Mouse (Mus musculus) testis, adult 10 weeks (tissue): Measurements from ENCODE around the gene B3gnt4. TPM values are rescaled to one million over a fixed set of nuclear protein-coding genes. Genes with fewer than 3 reads are reported as not detected.

Source experiments
- polyA plus RNA-seq: library from polyadenylated mRNA; stranded (reverse); fragments of 350-450 nt; fragmentation: Illumina TruSeq; extraction: RNeasy Lipid Tissue Mini Kit (QIAGEN cat#74804); gene quantifications from one replicate; pipeline ENCODE4 v1.2.3, GENCODE M21; 2014; ENCODE audit warnings: low read depth, low replicate concordance

B3gnt4 gene
- polyA plus RNA-seq = 0.73 TPM

DNA sequence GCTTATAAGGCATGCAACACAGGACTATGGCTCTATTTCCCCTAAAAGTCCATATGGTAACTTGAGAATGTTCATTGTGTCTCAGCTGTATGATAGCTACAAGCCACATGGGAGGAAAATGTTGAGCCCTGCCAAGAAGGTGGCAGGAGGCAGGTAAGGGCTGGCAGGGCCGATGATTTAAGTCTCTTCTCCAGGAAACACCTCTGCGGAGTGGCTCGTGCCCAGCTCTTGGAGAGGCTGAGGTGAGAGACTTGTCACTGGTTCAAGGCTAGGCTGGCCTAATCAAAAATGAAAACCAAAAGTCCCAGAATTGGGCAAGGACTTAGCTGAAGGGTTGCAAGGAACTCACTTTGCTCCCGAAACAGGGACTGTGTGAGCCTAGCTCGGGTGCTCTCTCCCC is at the start of gene B3gnt4:
TSS of gene B3gnt4 (plus strand) at position 301 of the 400 bp plus-strand sequence.

DNA sequence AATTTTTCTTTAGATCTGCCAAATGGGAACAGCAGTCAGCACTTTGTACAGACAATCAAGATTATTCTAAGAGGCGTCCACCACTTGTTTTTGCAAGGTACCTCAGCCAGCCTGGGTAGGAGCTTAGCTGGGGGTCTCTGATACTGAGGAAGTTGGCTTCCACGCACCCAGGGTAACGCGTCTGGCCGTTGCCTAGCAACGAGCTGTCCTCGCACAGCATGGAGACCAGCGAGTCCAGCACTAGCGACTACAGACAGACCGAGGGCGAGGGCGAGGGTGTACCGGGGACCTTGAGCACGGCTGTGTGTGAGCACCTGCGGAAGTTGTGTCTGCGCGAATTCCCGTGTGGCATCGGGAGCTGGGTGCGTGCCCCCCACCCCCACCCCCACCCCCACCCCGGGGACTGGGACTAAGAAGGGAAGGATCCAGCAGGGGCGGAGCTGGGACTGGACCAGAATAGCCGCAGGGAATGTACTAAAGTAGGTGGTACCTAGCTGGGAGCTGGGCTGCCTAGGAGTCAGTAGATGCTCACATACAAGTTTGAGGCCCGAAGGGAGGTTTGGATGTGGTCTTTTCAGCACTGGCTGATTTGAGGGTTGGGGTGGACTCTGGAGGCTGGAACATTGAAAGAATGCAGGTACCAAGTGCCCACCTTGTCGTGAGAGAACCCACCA is 21.0 kb upstream of the B3gnt4 start, which contains the start of the genes Lrrc43 and Il31:
TSS of gene Lrrc43 (plus strand) at position 194 of the 674 bp plus-strand sequence.
TSS of gene Il31 (minus strand) at position 378 of the 674 bp plus-strand sequence.

DNA sequence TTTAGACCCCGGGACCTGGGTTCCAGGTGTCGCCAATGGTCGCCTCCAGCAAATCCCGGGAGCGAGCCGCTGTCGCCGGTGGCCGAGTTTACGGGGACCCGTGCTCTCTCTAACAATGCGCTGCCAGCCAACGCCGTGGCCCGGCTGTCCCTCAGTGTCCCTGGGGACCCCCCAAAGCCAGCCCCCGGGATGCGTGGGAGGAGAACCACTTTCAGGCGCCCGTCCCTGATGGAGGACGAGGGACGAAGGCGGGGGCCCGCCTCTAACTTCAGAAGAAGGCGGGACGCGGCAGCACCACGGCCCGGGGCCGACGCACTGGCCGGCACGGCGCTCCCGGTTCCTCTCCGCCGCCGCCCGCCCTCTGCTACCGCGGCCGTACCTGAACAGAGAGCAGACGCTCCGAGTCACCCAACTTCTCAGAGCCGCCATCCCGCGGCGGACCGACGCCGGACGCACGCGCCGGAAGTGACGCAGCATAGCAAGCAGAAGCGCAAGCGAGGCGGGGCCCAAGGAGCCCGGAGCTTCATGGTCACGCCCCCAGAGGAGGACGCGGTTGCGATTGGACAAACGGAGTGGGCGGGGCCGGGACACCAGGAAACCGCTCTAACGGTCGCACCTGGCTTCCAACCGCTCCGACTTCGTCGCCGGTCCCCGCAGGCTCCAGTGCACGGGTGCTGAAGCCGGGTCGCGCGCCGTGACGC is 13.6 kb downstream of the B3gnt4 start, which contains the start of gene Diablo:
TSS of gene Diablo (minus strand) at position 485 of the 701 bp plus-strand sequence.

DNA sequence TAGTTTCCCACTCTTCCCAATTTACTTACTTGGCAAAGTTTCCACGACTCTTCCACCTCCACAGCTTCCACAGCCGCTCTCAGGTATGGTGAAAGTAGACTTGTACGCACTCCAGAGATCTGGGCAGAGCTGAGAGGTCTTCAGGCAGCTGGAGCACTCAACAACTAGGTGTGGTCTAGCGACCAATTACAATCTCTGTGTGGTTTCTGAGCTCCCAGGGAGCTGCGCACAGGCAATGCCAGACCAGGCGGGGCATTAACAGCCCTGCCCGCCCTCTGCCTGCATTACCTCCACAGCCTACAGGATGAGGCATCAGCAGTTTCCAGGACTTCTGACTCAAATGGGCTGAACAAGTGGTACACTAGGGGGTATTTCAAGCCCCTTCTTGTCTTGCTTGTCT is 15.0 kb downstream of the B3gnt4 start, which contains the start of gene Gm49027:
TSS of gene Gm49027 (minus strand) at position 208 of the 400 bp plus-strand sequence.

Other genes starting within 250 kb of the B3gnt4 start
- 0.45 TPM for gene Bcl7a, start 166.6 kb upstream of the B3gnt4 start, polyA plus RNA-seq
- 5.7 TPM for gene Mlxip, start 115.7 kb upstream of the B3gnt4 start, polyA plus RNA-seq
- 17.0 TPM for gene Lrrc43, start 21.2 kb upstream of the B3gnt4 start, polyA plus RNA-seq
- 144 TPM for gene Il31, start 21.0 kb upstream of the B3gnt4 start, polyA plus RNA-seq
- 695 TPM for gene Diablo, start 13.7 kb downstream of the B3gnt4 start, polyA plus RNA-seq
- gene Gm49027, start 15.0 kb downstream of the B3gnt4 start, polyA plus RNA-seq = not detected
- gene Vps33a, start 62.6 kb downstream of the B3gnt4 start, polyA plus RNA-seq = 6.0 TPM
- gene Clip1, start 174.2 kb downstream of the B3gnt4 start, polyA plus RNA-seq = 101 TPM
- gene Zcchc8, start 210.6 kb downstream of the B3gnt4 start, polyA plus RNA-seq = 287 TPM
- 172 TPM for gene Rsrc2, start 239.0 kb downstream of the B3gnt4 start, polyA plus RNA-seq
- gene Kntc1, start 239.3 kb downstream of the B3gnt4 start, polyA plus RNA-seq = 34.4 TPM